Mouse (Mus musculus) heart, adult 2 months (tissue): Measurements from ENCODE around the gene Col4a3bp. TPM values are rescaled to one million over a fixed set of nuclear protein-coding genes. Genes with fewer than 3 reads are reported as not detected.

ENCODE experiments used
- DNase-seq, 2 experiments: peaks; one replicate each; pipeline ENCODE4 v3.0.0; 2021
- H3K27ac ChIP-seq: fragments of 200-600 bp; 2 replicates; pipeline ENCODE4 v1.8.1; 2022
- H3K27me3 ChIP-seq: fragments of 200-500 bp; 2 replicates; pipeline ENCODE4 v1.6.1; 2012; ENCODE audit warnings: mild to moderate bottlenecking, low read length, inconsistent platforms, mixed read lengths; ENCODE audit not compliant: control insufficient read depth, insufficient read depth
- H3K36me3 ChIP-seq: fragments of 200-500 bp; 2 replicates; pipeline ENCODE4 v1.6.1; 2012; ENCODE audit warnings: low read length, inconsistent platforms; ENCODE audit not compliant: control insufficient read depth, insufficient read depth
- H3K4me1 ChIP-seq: fragments of 200-500 bp; 2 replicates; pipeline ENCODE4 v1.6.1; 2011; ENCODE audit warnings: low read length; ENCODE audit not compliant: control insufficient read depth, insufficient read depth
- H3K4me3 ChIP-seq: fragments of 200-600 bp; 2 replicates; pipeline ENCODE4 v1.8.1; 2022
- H3K79me2 ChIP-seq: fragments of 200-500 bp; replicated peaks from 2 replicates; pipeline ENCODE4 v1.6.1; 2012; ENCODE audit warnings: mild to moderate bottlenecking, inconsistent platforms, low read length, moderate library complexity, mixed read lengths; ENCODE audit not compliant: control insufficient read depth, insufficient read depth
- H3K9ac ChIP-seq: fragments of 200-500 bp; 2 replicates; pipeline ENCODE4 v1.6.1; 2012; ENCODE audit warnings: low read depth, mild to moderate bottlenecking, control low read depth, inconsistent platforms, low read length, mixed read lengths
- CTCF ChIP-seq: fragments of 200-600 bp; IDR thresholded peaks from 2 replicates; pipeline ENCODE4 v1.8.1; 2022; ENCODE audit warnings: antibody characterized with exemption, mild to moderate bottlenecking, moderate library complexity
- EP300 ChIP-seq: fragments of 200-500 bp; IDR thresholded peaks from 2 replicates; pipeline ENCODE4 v1.6.1; 2011; ENCODE audit warnings: low read depth, low read length, control low read depth; ENCODE audit not compliant: insufficient read depth
- POLR2A ChIP-seq: fragments of 200-500 bp; IDR thresholded peaks from 2 replicates; pipeline ENCODE4 v1.6.1; 2011; ENCODE audit warnings: mild to moderate bottlenecking, low read depth, low read length, control low read depth; ENCODE audit not compliant: insufficient read depth
- WGBS: fragments of 180-500 bp; shearing (Covaris S2); methylation state at CpG from one replicate; pipeline ENCODE4 v1.1.7; 2018; 5-methylcytosine and 5-hydroxymethylcytosine counted together
- intact Hi-C: fragments of 180-260 bp; cut with DNase I; formaldehyde crosslinking; loops from one replicate; pipeline ENCODE4 v1.15.1; 2025
- long read RNA-seq: library from polyadenylated mRNA; stranded (forward); transcript quantifications from one replicate; pipeline ENCODE4 v2.0.0, GENCODE M21; 2021
- polyA plus RNA-seq: library from polyadenylated mRNA; depleted of rRNA; stranded (reverse); fragments of >200 nt; gene quantifications from 2 replicates; pipeline ENCODE4 v1.2.3, GENCODE M21; 2012; rRNA removed
- total RNA-seq, 2 experiments: library from RNA; stranded (reverse); gene quantifications; 2 replicates each; pipeline ENCODE4 v1.2.3; 2021

Col4a3bp gene
- 10 to 100 TPM; 33.3 to 39.8 TPM for total RNA-seq
- polyA plus RNA-seq: 7.1 and 21.7 TPM in 2 replicates
- long read RNA-seq, full-length matches to known transcripts: 7 of 12 reads
- long read RNA-seq, partial matches to known transcripts: 0 of 12 reads
- long read RNA-seq, other reads (novel, unspliced or antisense): 5 of 12 reads

GRCm38 (mm10) chr13:96542081-96542889, at the start of gene Col4a3bp, which contains the start of gene Polk:
TSS of gene Col4a3bp (plus strand) at chr13:96542618.
TSS of gene Polk (minus strand) at chr13:96542579.
- Histone ChIP-seq H3K27ac (peak within 1 kb of the TSS; percentile 95), H3K36me3 (peaks cover 6% of the 10 kb centered on the region), H3K4me3 (peak within 1 kb of the TSS; percentile 82), H3K27me3 (no peaks in the 10 kb centered on the region), H3K4me1 (peaks cover 2% of the 10 kb centered on the region; the same call in 1 of the 2 replicates), H3K79me2 (peaks cover 3% of the 10 kb centered on the region), H3K9ac (peak within 1 kb of the TSS; percentile 94)
- WGBS: under 1% methylated on average over 50 of the region's 50 CpGs
- TF ChIP-seq POLR2A: peak; percentile 95
- TF ChIP-seq CTCF: no peak
- 0 out of 2 replicates have a peak, but pooled peaks have one; percentile 36 for TF ChIP-seq EP300
- peak; percentile 98 for DNase-seq
- intact Hi-C loops: loop anchor here (2.0 to 5.0 kb wide), 4 partner anchors 31 to 155 kb away; partner anchors contain the start of gene Poc5

- Histone ChIP-seq H3K4me3 (no peak overlapping the region), H3K27ac (peak overlapping the region; percentile 19; the same call in 1 of the 2 replicates), H3K79me2 (no peaks in the 10 kb centered on the region), H3K36me3 (no peaks in the 10 kb centered on the region), H3K4me1 (peaks cover 3% of the 10 kb centered on the region), H3K9ac (0 out of 2 replicates have a peak overlapping the region, but pooled peaks have one; percentile 16), H3K27me3 (no peaks in the 10 kb centered on the region)
- DNase-seq: no peak
- intact Hi-C loops: loop anchor here (5.0 kb wide), 1 partner anchor 64 kb away; no protein-coding TSS in a partner anchor
- TF ChIP-seq CTCF (no peak), EP300 (no peak)
- 47% methylated on average over 8 of the region's 8 CpGs for WGBS
Observed at GRCm38 (mm10) chr13:96496630-96497029, 45.8 kb upstream of the Col4a3bp start.

- no peak for TF ChIP-seq CTCF
- TF ChIP-seq EP300: no peak
- no peak for TF ChIP-seq POLR2A
- Histone ChIP-seq H3K4me1 (peaks cover 3% of the 10 kb centered on the region), H3K4me3 (no peak overlapping the region), H3K27ac (no peak overlapping the region), H3K9ac (no peak overlapping the region), H3K79me2 (no peaks in the 10 kb centered on the region), H3K27me3 (no peaks in the 10 kb centered on the region), H3K36me3 (no peaks in the 10 kb centered on the region)
- no peak for DNase-seq
- WGBS: 82% methylated on average over 2 of the region's 2 CpGs
- intact Hi-C loops: loop anchor here (5.0 kb wide), 1 partner anchor 68 kb away; no protein-coding TSS in a partner anchor
Observed at GRCm38 (mm10) chr13:96499891-96500290, 42.5 kb upstream of the Col4a3bp start.

GRCm38 (mm10) chr13:96505661-96506060, 36.8 kb upstream of the Col4a3bp start:
- Histone ChIP-seq H3K27me3 (no peaks in the 10 kb centered on the region), H3K36me3 (no peaks in the 10 kb centered on the region; the same call in 1 of the 2 replicates), H3K4me1 (peaks cover 8% of the 10 kb centered on the region), H3K27ac (no peak overlapping the region), H3K9ac (no peak overlapping the region), H3K4me3 (no peak overlapping the region), H3K79me2 (no peaks in the 10 kb centered on the region)
- 66% methylated on average over 4 of the region's 4 CpGs for WGBS
- TF ChIP-seq POLR2A: no peak
- no peak for TF ChIP-seq EP300
- TF ChIP-seq CTCF: no peak
- intact Hi-C loops: no loop called here
- DNase-seq: no peak

- TF ChIP-seq CTCF (no peak), EP300 (no peak), POLR2A (no peak)
Observed at GRCm38 (mm10) chr13:96506313-96506712, 36.1 kb upstream of the Col4a3bp start.

GRCm38 (mm10) chr13:96507541-96507940, 34.9 kb upstream of the Col4a3bp start:
- TF ChIP-seq EP300 (no peak), POLR2A (no peak), CTCF (no peak)
- no peak for DNase-seq
- no peaks in the 10 kb centered on the region; the same call in 1 of the 2 replicates for H3K36me3 ChIP-seq
- intact Hi-C loops: no loop called here
- no peaks in the 10 kb centered on the region for H3K27me3 ChIP-seq
- WGBS: 91% methylated on average over 4 of the region's 4 CpGs
- H3K27ac ChIP-seq: no peak overlapping the region
- H3K4me1 ChIP-seq: peaks cover 15% of the 10 kb centered on the region
- no peak overlapping the region for H3K9ac ChIP-seq
- no peaks in the 10 kb centered on the region for H3K79me2 ChIP-seq
- no peak overlapping the region for H3K4me3 ChIP-seq

More at GRCm38 (mm10) chr13:96506313-96506712, 36.1 kb upstream of the Col4a3bp start:
- H3K4me3 ChIP-seq: no peak overlapping the region
- WGBS: 50% methylated on average over 6 of the region's 6 CpGs
- no peaks in the 10 kb centered on the region for H3K79me2 ChIP-seq
- H3K27ac ChIP-seq: no peak overlapping the region
- DNase-seq: no peak
- intact Hi-C loops: no loop called here
- H3K9ac ChIP-seq: no peak overlapping the region
- peaks cover 10% of the 10 kb centered on the region for H3K4me1 ChIP-seq
- no peaks in the 10 kb centered on the region; the same call in 1 of the 2 replicates for H3K36me3 ChIP-seq
- H3K27me3 ChIP-seq: no peaks in the 10 kb centered on the region
